Mouse (Mus musculus): ENCODE measurements around the gene Tmem131l.
A peak's percentile ranks its signal among the peaks of the same experiment; 100 is the strongest.

Gene Tmem131l

GRCm38 (mm10) chr3:83978497-83979410 is 61.2 kb downstream of the Tmem131l start:
- DNase-seq (ENCODE audit: inconsistent ontology term), result no peak

DNA sequence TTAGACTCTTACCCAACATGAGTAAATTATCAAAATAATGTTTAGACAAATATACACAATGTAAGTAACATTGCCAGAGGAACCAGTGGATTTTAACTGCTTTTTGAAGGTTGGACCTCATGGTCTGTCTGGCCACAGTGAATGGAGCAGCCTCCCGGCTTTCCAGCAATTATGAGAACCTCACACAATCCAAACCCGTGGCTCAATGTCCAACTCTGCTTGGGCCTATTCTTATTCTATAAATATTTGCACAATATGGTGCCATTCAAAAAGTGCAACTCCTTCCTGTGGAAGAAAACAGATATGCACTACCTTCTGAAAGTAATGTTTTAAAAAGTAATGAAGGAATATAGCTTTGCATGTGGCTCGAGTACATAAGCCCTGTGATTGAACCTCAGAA is 62.2 kb downstream of the Tmem131l start:
- DNase-seq (ENCODE audit: inconsistent ontology term), result no peak

GRCm38 (mm10) chr3:83976161-83976560 is 63.8 kb downstream of the Tmem131l start:
- no peak for DNase-seq (ENCODE audit: inconsistent ontology term)

DNA sequence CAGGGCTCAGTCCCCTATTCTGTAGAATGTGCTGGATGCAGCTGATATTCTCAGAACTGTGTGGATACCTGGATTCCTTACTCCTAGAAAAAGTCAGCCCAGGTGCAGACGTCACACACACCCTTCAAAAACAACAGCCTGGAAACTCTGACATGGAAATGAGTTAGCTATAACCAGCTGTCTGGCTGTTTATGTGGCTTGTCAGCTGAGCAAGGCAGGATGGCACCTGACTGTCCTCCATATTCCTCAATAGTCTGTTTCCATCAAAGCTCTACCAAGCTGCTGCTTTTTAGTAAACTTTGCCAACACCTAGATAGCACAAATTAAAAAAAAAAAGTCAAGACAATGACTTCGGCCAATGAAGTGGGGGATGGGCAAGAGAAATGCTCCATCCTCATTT is 66.6 kb downstream of the Tmem131l start:
- no peak for DNase-seq (ENCODE audit: inconsistent ontology term)

DNA sequence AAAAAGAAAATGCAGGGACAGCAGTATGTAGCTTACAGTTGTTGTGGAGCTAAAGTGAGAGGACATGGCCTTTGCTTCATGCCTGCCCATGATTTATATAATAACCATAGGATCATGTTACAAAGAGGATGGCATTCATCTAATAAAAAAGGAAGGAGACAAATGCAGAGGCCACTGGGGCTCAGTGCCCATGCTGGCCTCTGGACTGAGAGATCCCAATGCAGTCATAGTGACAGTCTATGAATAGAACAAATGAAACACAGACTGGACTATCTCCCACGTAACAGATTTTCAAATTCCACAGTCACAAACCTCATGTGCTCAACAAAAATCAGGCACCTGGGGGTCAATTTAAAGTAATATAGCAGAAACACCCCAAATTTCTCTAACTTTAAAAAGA is 69.3 kb downstream of the Tmem131l start:
- no peak for DNase-seq (ENCODE audit: inconsistent ontology term)

GRCm38 (mm10) chr3:83969081-83969480 is 70.9 kb downstream of the Tmem131l start:
- DNase-seq (ENCODE audit: inconsistent ontology term), result no peak

GRCm38 (mm10) chr3:83967791-83968190 is 72.2 kb downstream of the Tmem131l start:
- DNase-seq (ENCODE audit: inconsistent ontology term), result no peak

DNA sequence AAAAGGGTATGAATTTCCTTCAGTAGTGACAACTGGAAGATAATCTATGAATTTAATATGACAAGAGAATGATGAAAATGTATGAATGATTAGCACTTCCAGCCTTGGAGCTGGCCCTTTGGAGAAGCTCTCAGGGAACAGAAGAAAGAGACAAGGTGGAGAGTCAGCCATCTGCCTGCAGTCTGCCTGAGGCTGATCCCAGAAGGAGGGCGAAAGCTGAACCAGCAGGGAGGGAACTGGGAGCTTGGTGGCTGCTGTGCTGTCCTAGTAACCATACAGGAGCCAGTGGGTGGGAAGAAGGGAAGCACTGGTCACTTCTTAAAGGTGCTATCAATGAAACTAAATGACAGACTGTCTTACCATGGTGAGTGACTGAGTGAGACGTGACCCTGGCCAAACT is 74.6 kb downstream of the Tmem131l start:
- no peak for DNase-seq (ENCODE audit: inconsistent ontology term)

GRCm38 (mm10) chr3:83963705-83964104 is 76.3 kb downstream of the Tmem131l start:
- DNase-seq (ENCODE audit: inconsistent ontology term), result no peak

DNA sequence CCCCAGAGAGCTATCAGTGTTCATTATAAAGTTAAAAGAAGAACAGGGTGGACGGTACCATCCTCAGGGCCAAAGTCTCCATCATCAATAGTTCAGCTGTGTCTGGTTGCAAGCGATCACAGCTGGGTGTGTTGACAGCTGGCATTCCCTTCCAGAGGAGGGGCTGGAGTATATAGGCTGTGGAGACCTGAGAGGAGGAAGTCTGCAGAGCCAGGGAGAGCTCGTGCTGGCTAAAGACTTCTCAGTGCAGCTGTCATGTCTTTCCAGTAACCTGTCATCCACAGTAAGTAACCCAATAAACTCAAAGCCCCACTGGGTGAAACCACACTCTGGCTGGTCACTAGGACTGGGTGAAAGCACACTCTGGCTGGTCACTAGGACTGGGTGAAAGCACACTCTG is 77.4 kb downstream of the Tmem131l start:
- no peak for DNase-seq (ENCODE audit: inconsistent ontology term)

DNA sequence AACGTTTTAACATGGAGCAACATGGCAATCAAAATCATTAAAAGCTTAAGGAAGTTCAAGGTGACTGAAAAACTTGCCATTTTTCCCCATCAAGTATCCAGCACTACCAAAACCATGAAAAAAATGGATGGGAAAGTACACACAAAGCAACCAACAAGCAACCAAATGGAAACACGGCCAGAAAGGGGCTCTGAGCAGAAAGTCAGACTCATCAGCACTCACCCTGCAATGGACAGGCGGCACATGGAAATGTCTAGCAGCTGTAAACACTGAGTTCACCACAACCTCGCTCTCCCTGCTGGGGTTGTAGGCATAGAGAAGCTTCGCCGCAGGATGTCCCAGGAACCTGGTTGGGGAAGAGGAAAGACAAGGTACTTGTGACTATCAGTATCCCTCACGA is 77.9 kb downstream of the Tmem131l start:
- no peak for DNase-seq (ENCODE audit: inconsistent ontology term)

DNA sequence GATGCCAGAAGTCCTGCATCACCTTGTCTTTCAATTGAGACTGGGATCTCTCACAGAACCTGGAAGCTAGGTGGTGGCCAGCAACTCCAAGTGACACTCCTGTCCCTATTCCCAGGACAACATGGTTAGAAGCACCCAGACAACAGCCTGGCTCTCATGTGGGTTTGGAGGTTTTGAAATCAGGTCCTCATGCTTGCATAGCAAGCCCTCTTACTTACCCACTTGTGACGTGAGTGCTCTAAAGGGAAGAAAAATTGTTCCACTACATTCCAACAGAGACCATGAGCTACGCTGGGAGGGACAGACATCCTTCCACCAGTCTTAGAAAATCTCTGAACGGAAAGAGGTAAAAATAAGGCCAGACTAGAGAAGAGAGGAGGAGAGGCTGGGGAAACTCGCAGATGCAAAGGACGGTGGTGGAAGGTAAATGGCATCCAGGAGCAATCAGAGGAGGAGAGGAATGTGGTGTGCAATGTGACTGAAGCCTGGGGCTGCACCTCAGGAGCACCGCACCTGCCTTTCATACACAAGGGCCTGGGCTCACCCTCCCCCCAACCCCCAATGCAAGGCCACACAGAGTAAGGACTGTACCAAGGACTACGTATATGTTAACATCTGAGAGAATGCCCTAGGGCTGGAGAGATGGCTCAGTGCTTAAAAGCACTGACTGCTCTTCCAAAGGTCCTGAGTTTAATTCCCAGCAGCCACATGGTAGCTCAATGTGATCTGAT is 80.9 kb downstream of the Tmem131l start:
- DNase-seq (ENCODE audit: inconsistent ontology term), result no peak

GRCm38 (mm10) chr3:83953879-83954278 is 86.1 kb downstream of the Tmem131l start:
- DNase-seq (ENCODE audit: inconsistent ontology term), result no peak

GRCm38 (mm10) chr3:83948801-83949200 is 91.2 kb downstream of the Tmem131l start:
- DNase-seq (ENCODE audit: inconsistent ontology term), result no peak

- no peak for DNase-seq (ENCODE audit: inconsistent ontology term)
Observed at GRCm38 (mm10) chr3:83947476-83948245, 92.3 kb downstream of the Tmem131l start.

- peak; percentile 22 for DNase-seq (ENCODE audit: inconsistent ontology term)
Observed at GRCm38 (mm10) chr3:83946848-83947247, 93.1 kb downstream of the Tmem131l start.

DNA sequence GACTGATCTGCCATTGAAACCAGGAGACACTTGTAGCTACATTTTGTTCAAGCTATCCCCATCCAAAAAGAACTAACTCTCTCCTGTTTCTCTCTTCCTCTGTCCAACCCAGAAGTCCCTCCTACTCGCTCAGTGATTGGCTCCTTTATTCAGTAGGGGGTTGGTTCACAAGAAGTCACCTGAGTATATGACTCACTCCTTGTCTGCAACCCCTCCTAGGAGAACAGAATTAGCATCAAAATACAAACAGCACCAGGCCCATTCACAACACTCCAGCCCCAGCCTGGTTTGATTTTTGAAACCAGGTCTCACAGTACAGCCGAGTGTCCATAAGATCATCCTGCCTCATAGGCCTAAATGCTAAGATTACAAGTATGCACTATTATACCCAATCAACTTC is 96.3 kb downstream of the Tmem131l start:
- DNase-seq (ENCODE audit: inconsistent ontology term), result no peak

DNA sequence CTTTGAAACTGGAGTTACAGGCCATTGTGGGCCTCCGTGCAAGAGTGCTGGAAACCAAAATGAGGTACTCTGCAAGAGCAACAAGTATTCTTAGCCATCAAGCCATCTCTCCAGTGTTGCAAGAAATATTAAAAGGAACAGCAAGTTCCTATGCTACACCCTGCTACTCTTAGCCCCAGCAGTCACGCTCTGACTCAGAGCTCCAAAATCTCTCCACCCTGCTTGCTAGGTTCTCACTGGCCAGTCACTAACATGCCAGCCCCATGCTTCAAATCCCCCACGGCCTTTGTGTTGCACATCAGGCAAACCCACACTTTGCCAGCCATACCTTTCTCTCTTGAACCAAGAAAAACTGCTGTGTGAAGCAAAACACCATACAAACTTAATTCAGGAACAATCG is 96.8 kb downstream of the Tmem131l start:
- DNase-seq (ENCODE audit: inconsistent ontology term), result no peak

- DNase-seq (ENCODE audit: inconsistent ontology term), result no peak
Observed at GRCm38 (mm10) chr3:83941921-83942320, 98.1 kb downstream of the Tmem131l start.

GRCm38 (mm10) chr3:83938871-83939270 is 101.1 kb downstream of the Tmem131l start:
- DNase-seq (ENCODE audit: inconsistent ontology term), result no peak

- no peak for DNase-seq (ENCODE audit: inconsistent ontology term)
Observed at GRCm38 (mm10) chr3:83934514-83934913, 105.5 kb downstream of the Tmem131l start.
